Comparison of ENCODE assay signal across 20 mouse cellular contexts in the genomic region with DNA sequence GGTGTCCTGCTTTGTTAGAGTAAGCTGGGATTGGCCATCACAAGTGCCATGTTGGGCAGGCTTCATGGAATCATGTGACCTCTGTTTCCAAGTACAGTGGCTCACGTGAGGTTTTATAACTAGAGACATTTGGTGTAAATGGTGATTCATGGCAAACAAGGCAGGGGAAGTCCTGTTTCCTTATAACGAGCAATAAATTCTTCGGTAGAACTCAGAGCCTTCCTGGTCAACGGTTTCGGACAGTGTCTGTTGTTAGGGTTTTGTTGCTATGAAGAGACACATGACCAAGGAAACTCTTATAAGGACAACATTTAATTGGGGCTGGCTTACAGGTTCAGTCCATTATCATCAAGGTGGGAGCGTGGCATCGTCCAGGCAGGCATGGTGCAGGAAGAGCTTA. TPM values are rescaled to one million over a fixed set of nuclear protein-coding genes. Genes with fewer than 3 reads are reported as not detected.
"Had no signal": no experiment of that assay in that cellular context is flagged by ENCODE, and none has a peak within 500 bp of the region (broad histone marks: within the 10 kb centered on the region; RNA-seq: fewer than 3 reads in every experiment).

No protein-coding gene starts in this region.

- DNase-seq: retina, postnatal 1 day; right cerebral cortex, adult 18-20 months; right cerebral cortex, postnatal 14 days; right cerebral cortex, postnatal 25 days; right cerebral cortex, postnatal 4 days; spleen, adult 18-20 months; thymus, adult 18-20 months; thymus, adult 2 months; thymus, postnatal 14 days; thymus, postnatal 25 days; thymus, postnatal 36 days; thymus, postnatal 4 days had no signal

- H3K4me3 ChIP-seq: neural tube, embryonic 13.5 days; neural tube, embryonic 15.5 days; stomach, embryonic 15.5 days had no signal

- H3K9me3 ChIP-seq: neural tube, embryonic 15.5 days; stomach, embryonic 15.5 days had no signal

- H3K9ac ChIP-seq: neural tube, embryonic 13.5 days; neural tube, embryonic 15.5 days; stomach, embryonic 15.5 days had no signal

- H3K4me1 ChIP-seq: neural tube, embryonic 13.5 days; neural tube, embryonic 15.5 days; stomach, embryonic 15.5 days had no signal

- H3K4me2 ChIP-seq: neural tube, embryonic 13.5 days; neural tube, embryonic 15.5 days; stomach, embryonic 15.5 days had no signal

- H3K27ac ChIP-seq: neural tube, embryonic 13.5 days; neural tube, embryonic 15.5 days; stomach, embryonic 15.5 days; stomach, postnatal 0 days had no signal

- H3K27me3 ChIP-seq: neural tube, embryonic 13.5 days; neural tube, embryonic 15.5 days; stomach, embryonic 15.5 days had no signal

RNA-seq across cellular contexts. Expression of gene Adprhl1, which starts 47.1 kb away (rescaled TPM):
- total RNA-seq: neutrophil, adult 5-6 weeks had no signal
- polyA plus RNA-seq: small intestine, adult 2 months; stomach, embryonic 14.5 days; testis, adult 2 months had no signal
